Mouse (Mus musculus): ENCODE measurements at regions not wholly inside any gene's neighbourhood (a gene's known extent, or its start where the extent isn't known, plus 50 kb on each side); places are given as distances from the start of the nearest gene placed in this dataset.

DNA sequence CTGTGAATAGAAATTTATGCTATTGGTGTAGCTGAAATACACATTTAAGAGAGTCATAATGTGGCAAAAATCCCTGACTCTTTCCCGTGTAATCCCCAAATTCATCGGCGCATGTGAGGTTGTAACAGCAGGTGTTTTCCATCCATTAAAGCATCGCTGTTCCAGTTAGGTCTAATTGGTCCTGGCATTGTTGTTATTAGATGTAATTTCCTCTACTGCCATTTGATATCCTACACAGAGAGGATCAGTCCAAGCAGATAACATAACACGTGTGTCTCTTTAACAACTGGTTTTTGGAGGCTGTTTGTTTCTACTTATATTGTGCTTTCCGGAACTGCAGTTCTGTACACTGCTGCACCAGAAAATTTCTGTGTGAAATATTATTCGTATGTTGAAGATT is 101.8 kb downstream of the Vgll3 start:
- Histone ChIP-seq H3K4me2 (replicated peaks) (no peak overlapping the region), H3K4me3 (no peak overlapping the region), H3K27me3 (no peaks in the 10 kb centered on the region), H3K9ac (no peak overlapping the region), H3K9me3 (replicated peaks) (no peaks in the 10 kb centered on the region), H3K4me1 (no peaks in the 10 kb centered on the region), H3K36me3 (no peaks in the 10 kb centered on the region), H3K27ac (no peak overlapping the region)
- ATAC-seq (ENCODE audit: low FRiP score): no peak
- 78% methylated on average over 7 of the region's 7 CpGs for WGBS

DNA sequence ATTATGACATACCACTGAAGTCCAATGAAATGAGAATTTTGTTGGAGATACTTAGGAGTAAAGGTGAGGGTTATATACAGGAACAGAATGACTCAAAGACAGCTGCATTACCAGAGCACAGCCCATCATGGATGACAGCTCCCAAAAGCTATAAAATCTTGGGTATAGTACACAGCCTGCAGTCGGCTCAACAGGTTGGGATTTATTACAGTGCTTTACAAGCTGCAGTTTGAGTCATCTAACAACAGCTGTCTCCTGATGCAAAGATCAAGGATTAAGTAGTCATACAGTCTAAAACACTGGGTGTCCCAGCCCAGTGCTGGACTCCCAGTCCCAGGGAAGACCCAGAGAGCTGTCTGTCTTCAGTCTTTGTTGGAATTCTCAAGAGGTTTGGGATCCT is 110.9 kb downstream of the Vgll3 start:
- Histone ChIP-seq H3K4me1 (no peaks in the 10 kb centered on the region), H3K36me3 (no peaks in the 10 kb centered on the region), H3K4me3 (no peak overlapping the region), H3K9me3 (replicated peaks) (no peaks in the 10 kb centered on the region), H3K27ac (no peak overlapping the region), H3K4me2 (replicated peaks) (no peak overlapping the region), H3K9ac (no peak overlapping the region), H3K27me3 (no peaks in the 10 kb centered on the region)
- 97% methylated on average over 1 of the region's 1 CpGs for WGBS
- ATAC-seq (ENCODE audit: low FRiP score): no peak

DNA sequence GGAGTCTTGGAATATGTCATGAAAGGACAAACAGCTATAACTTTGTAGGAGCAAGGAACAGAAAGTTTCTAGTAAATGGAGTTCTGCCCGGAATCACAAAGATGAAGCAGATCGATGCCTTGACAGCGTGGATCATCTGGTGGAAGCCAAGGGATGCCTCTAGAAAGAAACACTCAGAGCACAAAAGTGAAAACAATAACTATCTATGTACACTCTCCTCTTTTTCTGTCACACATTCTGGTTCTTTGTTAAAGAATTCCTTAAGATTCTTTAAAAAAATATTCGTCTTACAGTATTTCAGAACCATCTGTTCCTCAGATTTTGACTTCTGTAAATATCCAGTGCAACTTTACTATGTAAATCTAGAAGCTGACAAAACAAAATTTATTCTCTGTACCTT is 148.8 kb downstream of the Vgll3 start:
- Histone ChIP-seq H3K27me3 (no peaks in the 10 kb centered on the region), H3K4me3 (no peak overlapping the region), H3K9me3 (replicated peaks) (no peaks in the 10 kb centered on the region), H3K27ac (no peak overlapping the region), H3K4me2 (replicated peaks) (no peak overlapping the region), H3K36me3 (no peaks in the 10 kb centered on the region), H3K4me1 (no peaks in the 10 kb centered on the region), H3K9ac (no peak overlapping the region)
- ATAC-seq (ENCODE audit: low FRiP score): no peak
- WGBS: 74% methylated on average over 4 of the region's 4 CpGs

DNA sequence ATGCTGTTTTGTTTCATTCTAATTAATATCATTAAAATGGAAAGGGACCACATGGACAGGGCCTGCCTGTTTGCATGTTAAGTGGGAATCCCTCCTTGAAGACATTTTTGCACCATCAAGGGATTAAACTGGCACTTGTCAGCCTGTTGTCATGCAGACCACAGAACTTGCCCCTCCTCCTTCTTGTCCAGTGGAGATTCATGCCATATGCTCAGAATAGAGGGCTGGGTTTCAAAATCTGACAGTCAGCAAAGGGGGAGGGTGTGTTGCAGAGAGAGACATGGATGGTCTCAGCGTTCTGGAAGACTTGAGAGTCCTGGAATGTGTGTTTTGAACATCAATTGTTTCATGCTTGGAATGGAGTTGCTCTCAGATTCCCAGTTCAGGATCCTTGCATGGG is 149.2 kb downstream of the Vgll3 start:
- peak; percentile 56; the same call in 1 of the 2 replicates for ATAC-seq (ENCODE audit: low FRiP score)
- 46% methylated on average over 1 of the region's 1 CpGs for WGBS
- no peak overlapping the region for H3K4me3 ChIP-seq

DNA sequence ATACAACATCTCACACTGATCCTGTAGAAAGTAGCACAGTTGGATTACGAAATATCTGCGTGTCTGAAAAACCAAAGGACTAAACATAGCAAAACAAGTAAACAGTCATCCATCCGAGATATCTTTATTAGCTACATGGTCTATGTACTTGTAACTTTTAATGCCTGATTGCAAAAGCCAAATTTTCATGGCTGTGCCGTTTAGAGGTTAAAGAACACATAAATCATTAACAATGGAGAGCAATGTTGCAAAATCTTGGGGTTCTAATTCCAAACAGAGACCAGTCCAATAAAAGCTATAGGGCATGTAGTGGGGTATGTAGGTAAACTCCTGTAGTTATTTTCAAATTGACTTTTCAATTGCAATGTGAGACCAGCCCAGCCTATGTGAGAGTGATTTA is 162.0 kb downstream of the Vgll3 start:
- H3K9me3 ChIP-seq (replicated peaks): no peaks in the 10 kb centered on the region
- H3K27me3 ChIP-seq: no peaks in the 10 kb centered on the region
- no peak for ATAC-seq (ENCODE audit: low FRiP score)
- H3K4me3 ChIP-seq: no peak overlapping the region
- WGBS: 94% methylated on average over 4 of the region's 4 CpGs
- H3K27ac ChIP-seq: no peak overlapping the region
- H3K4me1 ChIP-seq: no peaks in the 10 kb centered on the region
- no peaks in the 10 kb centered on the region for H3K36me3 ChIP-seq
- H3K9ac ChIP-seq: no peak overlapping the region
- no peak overlapping the region for H3K4me2 ChIP-seq (replicated peaks)

More for the DNA sequence above, 149.2 kb downstream of the Vgll3 start:
- Histone ChIP-seq H3K4me2 (replicated peaks) (no peak overlapping the region), H3K27ac (no peak overlapping the region), H3K9me3 (replicated peaks) (no peaks in the 10 kb centered on the region), H3K27me3 (no peaks in the 10 kb centered on the region), H3K9ac (no peak overlapping the region), H3K4me1 (no peaks in the 10 kb centered on the region), H3K36me3 (no peaks in the 10 kb centered on the region)

DNA sequence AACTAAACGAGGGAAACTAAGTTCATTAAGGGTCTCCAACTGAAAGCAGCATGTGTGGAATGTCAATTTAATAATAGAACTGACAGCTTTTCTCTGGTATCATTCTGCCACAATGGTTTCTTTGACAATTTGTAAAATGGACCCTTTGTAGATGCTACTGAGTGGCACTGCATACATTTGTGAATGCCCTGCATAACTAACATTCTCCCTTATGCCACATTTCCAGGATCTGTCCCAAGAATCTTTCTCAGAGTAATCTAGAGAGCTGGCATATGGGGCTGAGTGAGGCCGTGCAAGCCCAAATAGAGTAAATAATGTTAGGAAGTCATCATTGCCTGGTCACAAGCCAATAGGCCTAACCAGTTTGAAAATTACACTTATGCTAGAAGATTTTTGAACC is 172.1 kb downstream of the Vgll3 start:
- WGBS: 36% methylated on average over 2 of the region's 2 CpGs
- no peak overlapping the region for H3K4me3 ChIP-seq
- H3K9ac ChIP-seq: no peak overlapping the region
- H3K27ac ChIP-seq: no peak overlapping the region
- H3K9me3 ChIP-seq (replicated peaks): no peaks in the 10 kb centered on the region
- H3K4me2 ChIP-seq (replicated peaks): no peak overlapping the region
- no peaks in the 10 kb centered on the region for H3K27me3 ChIP-seq
- H3K36me3 ChIP-seq: no peaks in the 10 kb centered on the region
- H3K4me1 ChIP-seq: no peaks in the 10 kb centered on the region
- peak; percentile 19; the same call in 1 of the 2 replicates for ATAC-seq (ENCODE audit: low FRiP score)

DNA sequence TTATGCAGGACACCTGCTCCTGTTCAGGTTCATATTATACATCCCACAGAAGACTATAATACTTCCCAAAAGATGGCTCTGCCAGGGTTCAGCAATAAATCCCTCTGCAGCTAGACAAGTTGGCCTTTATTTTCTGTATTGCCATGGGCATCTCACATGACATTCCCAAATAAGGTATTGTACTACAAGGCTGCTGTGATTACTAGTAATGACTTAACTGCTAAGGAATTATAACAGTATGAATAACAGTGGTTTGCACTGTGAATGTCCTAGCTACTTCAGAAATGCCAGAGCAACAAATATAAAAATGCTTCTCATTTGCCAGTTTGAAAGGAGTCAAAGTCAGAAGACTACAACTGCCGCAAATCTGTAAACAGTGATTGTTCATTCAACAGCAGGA is 184.3 kb downstream of the Vgll3 start:
- Histone ChIP-seq H3K4me3 (no peak overlapping the region), H3K27me3 (no peaks in the 10 kb centered on the region), H3K9me3 (replicated peaks) (no peaks in the 10 kb centered on the region), H3K4me2 (replicated peaks) (no peak overlapping the region), H3K36me3 (no peaks in the 10 kb centered on the region), H3K27ac (no peak overlapping the region), H3K9ac (no peak overlapping the region), H3K4me1 (no peaks in the 10 kb centered on the region)
- 80% methylated on average over 1 of the region's 1 CpGs for WGBS
- ATAC-seq (ENCODE audit: low FRiP score): no peak

DNA sequence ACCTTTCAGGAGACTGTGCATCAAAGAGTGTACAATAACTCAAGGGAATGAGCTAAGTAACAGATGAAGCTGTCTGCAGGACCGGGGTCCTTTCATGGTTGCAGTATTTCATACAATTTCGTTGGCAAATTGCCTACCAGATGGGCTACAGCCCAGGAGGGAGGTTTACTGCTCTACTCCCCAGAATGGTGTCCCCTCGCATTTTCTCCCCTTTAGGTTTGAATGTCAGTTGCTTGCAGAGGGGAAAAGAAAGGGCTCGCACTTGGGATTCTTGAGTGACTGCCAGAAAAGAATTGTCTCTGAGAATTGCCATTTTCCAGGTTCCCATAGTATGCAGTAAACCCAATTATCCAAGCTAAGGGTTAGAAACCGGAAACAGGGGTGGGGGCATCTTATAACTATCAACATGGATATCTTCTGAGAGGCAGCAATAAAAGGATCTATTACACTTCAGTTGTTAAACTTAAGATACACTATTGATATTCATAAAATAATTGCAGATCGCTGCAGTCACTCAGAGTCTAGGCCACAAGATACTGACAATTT is 185.7 kb downstream of the Vgll3 start:
- Histone ChIP-seq H3K4me3 (no peak overlapping the region), H3K9me3 (replicated peaks) (no peaks in the 10 kb centered on the region), H3K9ac (no peak overlapping the region), H3K27me3 (no peaks in the 10 kb centered on the region), H3K27ac (no peak overlapping the region), H3K4me1 (no peaks in the 10 kb centered on the region), H3K36me3 (no peaks in the 10 kb centered on the region), H3K4me2 (replicated peaks) (no peak overlapping the region)
- 80% methylated on average over 6 of the region's 6 CpGs for WGBS
- ATAC-seq (ENCODE audit: low FRiP score): no peak

DNA sequence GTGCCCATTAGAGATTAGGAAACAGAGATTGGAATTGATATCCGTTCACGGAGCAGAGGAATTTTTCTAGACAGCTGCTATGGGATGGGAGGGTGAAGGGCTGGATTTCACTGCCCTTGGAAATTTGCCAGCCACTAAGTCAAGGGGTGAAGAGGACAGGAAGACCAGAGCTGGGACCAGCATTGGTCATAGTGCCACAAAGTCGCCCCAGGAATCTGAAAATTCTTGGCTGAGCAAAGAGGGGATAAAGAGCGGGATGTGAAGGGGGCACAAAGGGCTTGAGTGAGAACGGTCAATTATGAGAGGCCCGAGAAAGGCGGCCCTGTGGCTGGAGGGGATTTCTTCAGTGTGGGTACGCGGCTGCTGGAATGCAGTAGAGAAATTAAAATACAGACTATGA is 189.6 kb downstream of the Vgll3 start:
- Histone ChIP-seq H3K4me2 (replicated peaks) (no peak overlapping the region), H3K27ac (no peak overlapping the region), H3K9me3 (replicated peaks) (no peaks in the 10 kb centered on the region), H3K4me1 (no peaks in the 10 kb centered on the region), H3K9ac (no peak overlapping the region), H3K36me3 (no peaks in the 10 kb centered on the region), H3K27me3 (no peaks in the 10 kb centered on the region), H3K4me3 (no peak overlapping the region)
- no peak for ATAC-seq (ENCODE audit: low FRiP score)
- 79% methylated on average over 9 of the region's 9 CpGs for WGBS

DNA sequence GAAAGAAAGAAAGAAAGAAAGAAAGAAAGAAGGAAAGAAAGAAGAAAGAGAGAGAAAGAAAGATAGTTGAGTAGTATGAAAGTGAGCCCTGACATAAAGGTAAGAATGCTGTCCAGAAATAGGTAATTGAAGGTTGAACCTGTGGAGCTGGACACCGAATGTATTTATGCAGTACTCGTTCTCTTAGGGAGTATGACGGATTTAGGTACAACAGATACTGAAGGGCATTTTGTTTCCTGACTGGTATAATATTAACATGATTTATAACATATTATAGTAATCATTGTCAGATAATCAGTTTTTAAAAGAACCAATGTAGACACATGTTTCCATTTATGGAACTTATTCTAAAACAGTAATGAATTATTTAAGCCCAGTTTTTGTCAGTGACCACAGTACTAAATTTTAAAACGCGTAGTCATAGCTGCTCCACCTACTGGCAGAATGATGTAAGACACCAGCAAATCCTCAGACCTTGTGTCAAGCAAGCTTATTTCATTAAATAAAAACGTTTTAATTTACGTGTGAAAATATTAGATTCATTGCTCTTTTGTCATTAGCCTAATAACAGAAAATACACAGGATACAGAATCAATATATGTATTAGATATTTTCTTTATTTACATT is 191.0 kb downstream of the Vgll3 start:
- Histone ChIP-seq H3K27me3 (no peaks in the 10 kb centered on the region), H3K36me3 (no peaks in the 10 kb centered on the region), H3K27ac (no peak overlapping the region), H3K4me1 (no peaks in the 10 kb centered on the region), H3K9me3 (replicated peaks) (no peaks in the 10 kb centered on the region), H3K9ac (no peak overlapping the region), H3K4me3 (no peak overlapping the region), H3K4me2 (replicated peaks) (no peak overlapping the region)
- 50% methylated on average over 7 of the region's 7 CpGs for WGBS
- ATAC-seq (ENCODE audit: low FRiP score): no peak

DNA sequence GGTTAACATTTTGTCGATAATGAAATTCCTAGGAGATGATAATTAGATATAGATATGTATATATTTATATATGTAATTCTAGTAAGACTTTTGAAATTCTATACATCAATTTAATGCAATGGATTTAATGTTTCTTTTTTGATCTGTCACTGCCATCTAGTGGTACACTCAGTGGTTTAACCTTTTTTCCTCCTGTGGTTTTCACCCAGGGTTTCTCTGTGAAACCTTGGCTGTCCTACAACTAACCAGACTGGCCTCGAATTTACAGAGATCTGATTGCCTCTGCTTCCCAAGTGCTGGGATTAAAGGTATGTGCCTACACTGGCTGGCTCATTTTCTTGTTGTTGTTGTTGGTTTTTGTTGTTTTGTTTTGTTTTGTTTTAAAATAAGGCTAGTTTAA is 198.6 kb downstream of the Vgll3 start:
- WGBS: 17% methylated on average over 2 of the region's 2 CpGs
- peak; percentile 54; the same call in 1 of the 2 replicates for ATAC-seq (ENCODE audit: low FRiP score)
- H3K36me3 ChIP-seq: no peaks in the 10 kb centered on the region

DNA sequence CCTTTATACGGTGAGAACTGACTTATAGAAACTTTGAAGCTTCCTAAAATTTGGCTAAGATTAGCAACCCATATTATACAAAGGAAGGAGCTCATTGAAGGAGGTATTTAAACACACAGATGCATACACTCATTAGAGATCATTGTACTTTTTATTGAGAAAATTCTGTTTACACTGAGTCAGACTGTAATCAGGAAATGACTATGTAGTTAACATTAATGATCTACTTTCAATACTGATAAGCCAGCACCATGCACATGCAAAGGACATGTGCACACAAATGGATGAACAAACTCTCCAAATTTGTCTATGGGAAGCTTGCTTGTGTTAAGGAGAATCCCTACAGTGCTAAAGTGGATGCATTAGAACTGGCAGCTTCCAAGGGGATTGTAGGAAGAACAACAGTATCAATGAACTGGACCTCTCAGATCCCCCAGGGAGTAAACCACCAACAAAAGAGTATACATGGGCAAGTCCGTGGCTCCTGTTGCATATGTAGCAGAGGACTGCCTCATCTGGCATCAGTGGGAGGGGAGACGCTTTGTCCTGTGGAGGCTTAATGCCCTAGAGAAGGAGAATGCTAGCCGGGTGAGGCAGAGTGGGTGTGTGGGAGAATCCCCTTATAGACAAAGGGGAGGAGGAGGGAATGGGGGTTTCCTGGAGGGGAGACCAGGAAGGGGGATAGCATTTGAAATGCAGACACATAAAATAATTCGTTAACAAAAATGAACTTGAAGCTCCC is 200.0 kb downstream of the Vgll3 start:
- H3K4me1 ChIP-seq: no peaks in the 10 kb centered on the region
- no peak overlapping the region for H3K4me2 ChIP-seq (replicated peaks)
- no peaks in the 10 kb centered on the region for H3K27me3 ChIP-seq
- no peak overlapping the region for H3K9ac ChIP-seq
- H3K36me3 ChIP-seq: no peaks in the 10 kb centered on the region
- no peak overlapping the region for H3K27ac ChIP-seq
- ATAC-seq (ENCODE audit: low FRiP score): peak; percentile 64; the same call in 1 of the 2 replicates
- 39% methylated on average over 5 of the region's 5 CpGs for WGBS
- no peaks in the 10 kb centered on the region for H3K9me3 ChIP-seq (replicated peaks)
- H3K4me3 ChIP-seq: no peak overlapping the region

More for the DNA sequence above, 198.6 kb downstream of the Vgll3 start:
- no peaks in the 10 kb centered on the region for H3K9me3 ChIP-seq (replicated peaks)
- no peak overlapping the region for H3K9ac ChIP-seq
- no peaks in the 10 kb centered on the region for H3K4me1 ChIP-seq
- H3K4me2 ChIP-seq (replicated peaks): no peak overlapping the region
- H3K27me3 ChIP-seq: no peaks in the 10 kb centered on the region
- no peak overlapping the region for H3K4me3 ChIP-seq
- H3K27ac ChIP-seq: no peak overlapping the region

DNA sequence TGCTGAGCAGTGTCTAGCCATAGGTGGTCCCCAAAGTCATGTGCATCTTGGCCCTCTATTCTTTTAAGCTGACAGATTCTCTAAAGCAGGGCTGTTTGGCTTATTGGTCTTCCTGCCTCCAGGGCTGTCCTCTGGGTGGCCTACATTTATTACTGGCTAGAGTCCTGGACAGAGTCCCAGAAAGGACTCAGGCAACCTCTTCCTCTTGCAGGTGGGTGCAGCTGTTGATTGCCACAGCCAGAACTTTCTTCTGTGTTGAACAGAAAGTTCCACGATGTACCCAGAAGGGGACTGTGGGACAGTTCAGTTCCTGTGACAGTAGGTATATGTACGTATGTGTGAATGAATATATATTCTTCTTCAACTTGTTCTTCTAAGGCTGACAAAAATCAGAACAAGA is 202.0 kb downstream of the Vgll3 start:
- Histone ChIP-seq H3K27ac (no peak overlapping the region), H3K9ac (no peak overlapping the region), H3K27me3 (no peaks in the 10 kb centered on the region), H3K4me2 (replicated peaks) (no peak overlapping the region), H3K36me3 (no peaks in the 10 kb centered on the region), H3K4me3 (no peak overlapping the region), H3K4me1 (no peaks in the 10 kb centered on the region), H3K9me3 (replicated peaks) (no peaks in the 10 kb centered on the region)
- no peak for ATAC-seq (ENCODE audit: low FRiP score)
- WGBS: 89% methylated on average over 2 of the region's 2 CpGs
